Mouse (Mus musculus) retina, postnatal 7 days (tissue): Measurements from ENCODE around the gene Bcl2a1a.
"Not testable (repeated sequence)": the region's sequence is repeated elsewhere in the genome, so short reads cannot be mapped to it uniquely, and the experiment has no call there.

Experiments used
- DNase-seq: peaks from one replicate; pipeline ENCODE4 v3.0.0-alpha.2; 2012; ENCODE audit warnings: low read depth, low spot score

The Bcl2a1a gene

GRCm38 (mm10) chr9:88956670-88957153 is at the start of gene Bcl2a1a:
TSS of gene Bcl2a1a (plus strand) at chr9:88956900.
- not testable (repeated sequence) for DNase-seq

- DNase-seq, result not testable (repeated sequence)
These were observed 40.1 kb upstream of the Bcl2a1a start for GRCm38 (mm10) chr9:88916576-88916975.

GRCm38 (mm10) chr9:88938312-88938711 is 18.4 kb upstream of the Bcl2a1a start:
- DNase-seq, result not testable (repeated sequence)

GRCm38 (mm10) chr9:88951466-88951865 is 5.2 kb upstream of the Bcl2a1a start:
- DNase-seq, result not testable (repeated sequence)

GRCm38 (mm10) chr9:88953151-88953550 is 3.5 kb upstream of the Bcl2a1a start:
- DNase-seq, result not testable (repeated sequence)

- DNase-seq, result not testable (repeated sequence)
These were observed 1.5 kb upstream of the Bcl2a1a start for GRCm38 (mm10) chr9:88955224-88955623.

GRCm38 (mm10) chr9:88956035-88956434 is 665 bp upstream of the Bcl2a1a start:
- not testable (repeated sequence) for DNase-seq

- DNase-seq, result no peak
These were observed 2.2 kb downstream of the Bcl2a1a start for GRCm38 (mm10) chr9:88958891-88959290.

- DNase-seq, result not testable (repeated sequence)
These were observed 3.3 kb downstream of the Bcl2a1a start for GRCm38 (mm10) chr9:88959981-88960380.

- DNase-seq, result not testable (repeated sequence)
These were observed 9.8 kb downstream of the Bcl2a1a start for GRCm38 (mm10) chr9:88966462-88966861.

- not testable (repeated sequence) for DNase-seq
These were observed 12.8 kb downstream of the Bcl2a1a start for GRCm38 (mm10) chr9:88969502-88969901.

- not testable (repeated sequence) for DNase-seq
These were observed 20.2 kb downstream of the Bcl2a1a start for GRCm38 (mm10) chr9:88976875-88977274.

GRCm38 (mm10) chr9:88979781-88980180 is 23.1 kb downstream of the Bcl2a1a start:
- DNase-seq, result not testable (repeated sequence)

- not testable (repeated sequence) for DNase-seq
These were observed 44.8 kb downstream of the Bcl2a1a start for GRCm38 (mm10) chr9:89001541-89001940.
